Mouse (Mus musculus) leukemia stem cell, adult 10-12 weeks (primary cell): ENCODE measurements around the gene Ephx1. TPM values are rescaled to one million over a fixed set of nuclear protein-coding genes. Genes with fewer than 3 reads are reported as not detected.

Experiments used
- polyA plus RNA-seq: library from polyadenylated mRNA; stranded (reverse); fragments of >175 nt; gene quantifications from 2 replicates; pipeline ENCODE4 v1.2.3, GENCODE M21; 2012; ENCODE audit warnings: low replicate concordance

Ephx1 gene
- polyA plus RNA-seq: 2.3 and 3.0 TPM in 2 replicates

GRCm38 (mm10) chr1:181020756-181021487 is at the start of gene Ephx1:
Gene Ephx1, minus strand, starts transcription at chr1:181020904.

DNA sequence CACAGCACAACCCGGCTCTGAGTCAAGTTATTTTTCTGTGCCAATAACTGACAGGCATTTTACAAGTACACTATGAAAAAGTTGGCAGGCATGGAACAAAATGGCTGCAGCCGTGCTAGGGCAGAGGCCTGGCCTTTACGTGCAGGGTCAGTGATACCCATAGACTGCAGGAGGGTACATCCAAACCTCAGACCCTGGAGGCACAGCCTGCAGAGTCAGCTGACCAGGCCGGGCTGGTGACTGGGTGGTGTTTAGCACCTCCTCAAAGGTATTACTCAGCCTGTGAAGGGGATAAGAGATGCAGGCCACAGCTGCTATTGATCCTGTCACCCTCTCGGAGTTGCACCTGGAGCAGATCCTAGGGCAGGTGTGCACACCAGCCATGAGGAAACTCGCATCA is 30.2 kb upstream of the Ephx1 start, which contains the start of gene 9130409I23Rik:
Gene 9130409I23Rik (plus strand): TSS at position 301 of the 400 bp plus-strand sequence.

DNA sequence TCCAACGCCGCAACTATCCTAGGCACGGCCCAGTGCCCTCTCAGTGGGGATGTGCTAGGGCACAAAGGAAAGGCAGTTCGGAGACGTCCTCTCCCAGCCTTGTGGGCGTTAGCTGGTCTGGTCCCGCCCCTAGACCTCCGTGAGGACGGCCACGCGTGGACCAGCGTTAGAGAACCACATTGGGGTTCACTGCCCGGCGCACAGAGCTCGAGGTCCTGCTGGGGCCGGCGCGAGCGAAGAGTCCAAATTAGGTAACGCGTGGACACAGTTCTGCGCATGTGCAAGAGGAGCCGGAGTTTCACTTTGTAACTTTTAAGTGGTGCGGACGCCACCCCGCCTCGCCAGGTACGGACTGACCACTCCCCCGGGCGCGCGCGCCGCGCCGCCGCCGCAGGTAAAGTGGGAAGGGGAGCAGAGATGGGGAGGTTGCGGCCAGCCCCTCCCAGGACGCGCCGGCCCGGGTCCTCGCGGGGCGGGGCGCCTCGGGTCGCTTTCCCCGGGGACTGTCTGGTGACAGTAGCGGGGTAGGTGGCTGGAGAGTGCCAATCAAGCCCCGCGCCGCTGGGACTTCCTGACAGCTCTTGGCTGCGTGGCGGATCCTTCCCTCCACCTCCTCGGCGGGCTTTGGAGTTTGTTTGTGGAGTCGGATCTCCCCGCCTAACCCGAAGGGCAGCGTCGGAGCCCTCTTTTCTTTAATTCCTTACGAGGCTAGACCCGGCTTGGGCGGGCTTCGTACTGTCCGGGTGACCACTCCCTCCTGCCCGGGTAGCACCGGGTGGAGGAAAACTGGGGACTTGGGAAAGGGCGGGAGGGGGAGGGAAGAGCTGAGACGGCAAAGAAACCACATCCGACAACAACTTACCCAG is 78.3 kb downstream of the Ephx1 start, which contains the start of gene Tmem63a:
Gene Tmem63a (plus strand): TSS at position 179 of the 866 bp plus-strand sequence.

GRCm38 (mm10) chr1:180934467-180935419 is 86.0 kb downstream of the Ephx1 start, which contains the start of gene Lefty1:
Gene Lefty1, plus strand, starts transcription at chr1:180935022.

Other genes with a start within 250 kb of the Ephx1 start
- 59.5 and 513 TPM in 2 replicates for gene H3f3a, start 207.0 kb downstream of the Ephx1 start, polyA plus RNA-seq
- gene Sde2, start 169.8 kb downstream of the Ephx1 start, polyA plus RNA-seq: 3.2 and 14.2 TPM in 2 replicates
- gene Lefty2, start 127.8 kb downstream of the Ephx1 start, polyA plus RNA-seq: not detected in 2 replicates
- gene Pycr2, start 116.6 kb downstream of the Ephx1 start, polyA plus RNA-seq: 353 and 400 TPM in 2 replicates
- gene Lefty1, start 85.9 kb downstream of the Ephx1 start, polyA plus RNA-seq: 10.0 and 16.2 TPM in 2 replicates
- gene Tmem63a, start 78.6 kb downstream of the Ephx1 start, polyA plus RNA-seq: 15.9 and 22.0 TPM in 2 replicates
- not detected in 2 replicates for gene 9130409I23Rik, start 30.3 kb upstream of the Ephx1 start, polyA plus RNA-seq
- gene Nvl, start 123.3 kb upstream of the Ephx1 start, polyA plus RNA-seq: 5.7 and 5.9 TPM in 2 replicates
- 21.3 and 54.4 TPM in 2 replicates for gene Cnih4, start 123.8 kb upstream of the Ephx1 start, polyA plus RNA-seq
- 28.6 and 55.4 TPM in 2 replicates for gene Wdr26, start 191.1 kb upstream of the Ephx1 start, polyA plus RNA-seq